Mouse (Mus musculus): ENCODE data around the gene Col18a1. TPM values are rescaled to one million over a fixed set of nuclear protein-coding genes. Genes with fewer than 3 reads are reported as not detected.

The Col18a1 gene
- total RNA-seq, 1 experiment: 414 TPM

GRCm38 (mm10) chr10:77147545-77147944 lies 18.8 kb downstream of the Col18a1 start:
- no peak overlapping the region; the same call in 1 of the 2 replicates for H3K27ac ChIP-seq (ENCODE audit: insufficient read depth, low read depth, low read length, poor library complexity, severe bottlenecking)
- H3K4me1 ChIP-seq (ENCODE audit: control insufficient read depth in 2 of 2, insufficient read depth in 2 of 2, low read length in 2 of 2, poor library complexity in 1 of 2): peaks cover 3 to 29% of the 10 kb centered on the region in 2 experiments

GRCm38 (mm10) chr10:77146901-77147463 lies 19.4 kb downstream of the Col18a1 start:
- Histone ChIP-seq H3K9me3 (ENCODE audit: control insufficient read depth, insufficient read depth, low read depth, low read length) (no peaks in the 10 kb centered on the region), H3K36me3 (ENCODE audit: control insufficient read depth, insufficient read depth, low read length, poor library complexity, severe bottlenecking) (peaks cover 57% of the 10 kb centered on the region), H3K27ac (ENCODE audit: insufficient read depth, low read depth, low read length, poor library complexity, severe bottlenecking) (no peak overlapping the region), H3K4me3 (ENCODE audit: insufficient read depth in 1 of 2, low read depth in 1 of 2, low read length in 2 of 2, poor library complexity in 1 of 2, severe bottlenecking in 1 of 2) (no peak overlapping the region), H3K9ac (ENCODE audit: insufficient read depth, low read depth, low read length, poor library complexity, severe bottlenecking) (no peak overlapping the region), H3K4me1 (ENCODE audit: control insufficient read depth in 2 of 2, insufficient read depth in 2 of 2, low read length in 2 of 2, poor library complexity in 1 of 2) (peaks cover under 1 to 30% of the 10 kb centered on the region in 2 experiments; a peak in 3 of 4 replicates)
- DNase-seq (ENCODE audit: low read depth, low spot score): no peak
- TF ChIP-seq MAFK (IDR thresholded peaks at IDR 0.05; ENCODE audit: insufficient read depth, low read depth, low read length) (no peak), ZNF384 (IDR thresholded peaks at IDR 0.05; ENCODE audit: low read depth, low read length) (no peak), ZC3H11A (IDR thresholded peaks at IDR 0.05; ENCODE audit: borderline replicate concordance, low read depth, low read length) (no peak), HCFC1 (IDR thresholded peaks at IDR 0.05; ENCODE audit: borderline replicate concordance, insufficient read depth, low read length) (no peak), CHD2 (IDR thresholded peaks at IDR 0.05; ENCODE audit: low read depth, low read length) (no peak)
- in situ Hi-C loops (cut with MboI; ENCODE audit: low sequenced_read_pairs in 2 of 2, unreplicated experiment in 2 of 2): no loop called here

More at GRCm38 (mm10) chr10:77147545-77147944, 18.8 kb downstream of the Col18a1 start:
- Histone ChIP-seq H3K36me3 (ENCODE audit: control insufficient read depth, insufficient read depth, low read length, poor library complexity, severe bottlenecking) (peaks cover 57% of the 10 kb centered on the region), H3K4me3 (ENCODE audit: insufficient read depth in 1 of 2, low read depth in 1 of 2, low read length in 2 of 2, poor library complexity in 1 of 2, severe bottlenecking in 1 of 2) (no peak overlapping the region), H3K9ac (ENCODE audit: insufficient read depth, low read depth, low read length, poor library complexity, severe bottlenecking) (no peak overlapping the region), H3K9me3 (ENCODE audit: control insufficient read depth, insufficient read depth, low read depth, low read length) (no peaks in the 10 kb centered on the region)
- DNase-seq (ENCODE audit: low read depth, low spot score): no peak
- no peak for TF ChIP-seq CHD2 (IDR thresholded peaks at IDR 0.05; ENCODE audit: low read depth, low read length)
- in situ Hi-C loops (cut with MboI; ENCODE audit: low sequenced_read_pairs in 2 of 2, unreplicated experiment in 2 of 2): no loop called here

GRCm38 (mm10) chr10:77145946-77146345 lies 20.4 kb downstream of the Col18a1 start:
- H3K36me3 ChIP-seq (ENCODE audit: control insufficient read depth, insufficient read depth, low read length, poor library complexity, severe bottlenecking): peaks cover 47% of the 10 kb centered on the region
- H3K4me3 ChIP-seq (ENCODE audit: insufficient read depth in 1 of 2, low read depth in 1 of 2, low read length in 2 of 2, poor library complexity in 1 of 2, severe bottlenecking in 1 of 2): no peak overlapping the region
- TF ChIP-seq ZNF384 (IDR thresholded peaks at IDR 0.05; ENCODE audit: low read depth, low read length) (no peak), ZC3H11A (IDR thresholded peaks at IDR 0.05; ENCODE audit: borderline replicate concordance, low read depth, low read length) (no peak), CHD2 (IDR thresholded peaks at IDR 0.05; ENCODE audit: low read depth, low read length) (no peak), MAFK (IDR thresholded peaks at IDR 0.05; ENCODE audit: insufficient read depth, low read depth, low read length) (no peak), HCFC1 (IDR thresholded peaks at IDR 0.05; ENCODE audit: borderline replicate concordance, insufficient read depth, low read length) (no peak)
- H3K27ac ChIP-seq (ENCODE audit: insufficient read depth, low read depth, low read length, poor library complexity, severe bottlenecking): no peak overlapping the region
- peaks cover 2 to 23% of the 10 kb centered on the region in 2 experiments; a peak in 2 of 4 replicates for H3K4me1 ChIP-seq (ENCODE audit: control insufficient read depth in 2 of 2, insufficient read depth in 2 of 2, low read length in 2 of 2, poor library complexity in 1 of 2)
- no peak for DNase-seq (ENCODE audit: low read depth, low spot score)
- no peak overlapping the region for H3K9ac ChIP-seq (ENCODE audit: insufficient read depth, low read depth, low read length, poor library complexity, severe bottlenecking)
- no peaks in the 10 kb centered on the region for H3K9me3 ChIP-seq (ENCODE audit: control insufficient read depth, insufficient read depth, low read depth, low read length)
- in situ Hi-C loops (cut with MboI; ENCODE audit: low sequenced_read_pairs in 2 of 2, unreplicated experiment in 2 of 2): no loop called here

GRCm38 (mm10) chr10:77144372-77144771 lies 22.0 kb downstream of the Col18a1 start:
- TF ChIP-seq MAFK (IDR thresholded peaks at IDR 0.05; ENCODE audit: insufficient read depth, low read depth, low read length) (no peak), CHD2 (IDR thresholded peaks at IDR 0.05; ENCODE audit: low read depth, low read length) (no peak), HCFC1 (IDR thresholded peaks at IDR 0.05; ENCODE audit: borderline replicate concordance, insufficient read depth, low read length) (no peak), ZC3H11A (IDR thresholded peaks at IDR 0.05; ENCODE audit: borderline replicate concordance, low read depth, low read length) (no peak), ZNF384 (IDR thresholded peaks at IDR 0.05; ENCODE audit: low read depth, low read length) (no peak)
- Histone ChIP-seq H3K9me3 (ENCODE audit: control insufficient read depth, insufficient read depth, low read depth, low read length) (no peaks in the 10 kb centered on the region), H3K36me3 (ENCODE audit: control insufficient read depth, insufficient read depth, low read length, poor library complexity, severe bottlenecking) (peaks cover 42% of the 10 kb centered on the region), H3K9ac (ENCODE audit: insufficient read depth, low read depth, low read length, poor library complexity, severe bottlenecking) (no peak overlapping the region), H3K4me3 (ENCODE audit: insufficient read depth in 1 of 2, low read depth in 1 of 2, low read length in 2 of 2, poor library complexity in 1 of 2, severe bottlenecking in 1 of 2) (no peak overlapping the region), H3K4me1 (ENCODE audit: control insufficient read depth in 2 of 2, insufficient read depth in 2 of 2, low read length in 2 of 2, poor library complexity in 1 of 2) (peaks cover 4 to 25% of the 10 kb centered on the region in 2 experiments; a peak in 3 of 4 replicates), H3K27ac (ENCODE audit: insufficient read depth, low read depth, low read length, poor library complexity, severe bottlenecking) (no peak overlapping the region)
- in situ Hi-C loops (cut with MboI; ENCODE audit: low sequenced_read_pairs in 2 of 2, unreplicated experiment in 2 of 2): no loop called here
- no peak for DNase-seq (ENCODE audit: low read depth, low spot score)

GRCm38 (mm10) chr10:77142328-77142727 lies 24.0 kb downstream of the Col18a1 start:
- H3K9me3 ChIP-seq (ENCODE audit: control insufficient read depth, insufficient read depth, low read depth, low read length): no peaks in the 10 kb centered on the region
- no peak overlapping the region for H3K4me3 ChIP-seq (ENCODE audit: insufficient read depth in 1 of 2, low read depth in 1 of 2, low read length in 2 of 2, poor library complexity in 1 of 2, severe bottlenecking in 1 of 2)
- peaks cover 36% of the 10 kb centered on the region for H3K36me3 ChIP-seq (ENCODE audit: control insufficient read depth, insufficient read depth, low read length, poor library complexity, severe bottlenecking)
- no peak overlapping the region for H3K9ac ChIP-seq (ENCODE audit: insufficient read depth, low read depth, low read length, poor library complexity, severe bottlenecking)
- TF ChIP-seq CHD2 (IDR thresholded peaks at IDR 0.05; ENCODE audit: low read depth, low read length): no peak
- no peak for TF ChIP-seq ZNF384 (IDR thresholded peaks at IDR 0.05; ENCODE audit: low read depth, low read length)
- no peak for TF ChIP-seq HCFC1 (IDR thresholded peaks at IDR 0.05; ENCODE audit: borderline replicate concordance, insufficient read depth, low read length)
- no peak for TF ChIP-seq MAFK (IDR thresholded peaks at IDR 0.05; ENCODE audit: insufficient read depth, low read depth, low read length)
- no peak for TF ChIP-seq ZC3H11A (IDR thresholded peaks at IDR 0.05; ENCODE audit: borderline replicate concordance, low read depth, low read length)
- in situ Hi-C loops (cut with MboI; ENCODE audit: low sequenced_read_pairs in 2 of 2, unreplicated experiment in 2 of 2): no loop called here
- H3K4me1 ChIP-seq (ENCODE audit: control insufficient read depth in 2 of 2, insufficient read depth in 2 of 2, low read length in 2 of 2, poor library complexity in 1 of 2): peaks cover 10 to 35% of the 10 kb centered on the region in 2 experiments
- H3K27ac ChIP-seq (ENCODE audit: insufficient read depth, low read depth, low read length, poor library complexity, severe bottlenecking): no peak overlapping the region
- no peak for DNase-seq (ENCODE audit: low read depth, low spot score)

Data from ES-E14 (cell line).